In the genomic region with DNA sequence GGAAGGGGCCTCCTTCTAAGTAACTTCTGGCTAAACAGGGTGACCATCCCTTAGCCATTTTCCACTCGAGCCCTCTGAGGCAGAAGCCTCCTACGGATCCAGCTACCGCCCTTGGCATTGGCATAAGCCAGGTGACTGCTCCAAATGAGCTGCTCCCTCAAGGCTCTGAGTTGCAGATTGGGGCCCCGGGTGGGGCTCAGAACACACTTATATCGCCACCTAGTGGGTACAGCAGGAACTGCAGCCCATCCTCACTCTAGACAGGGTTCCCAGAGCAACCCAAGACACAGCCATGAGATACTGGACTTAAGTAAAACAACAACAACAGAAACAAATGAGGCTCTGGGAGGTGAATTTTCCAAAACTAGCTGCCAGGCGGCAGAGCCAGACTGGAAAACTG, we compare ENCODE assay signal across 8 mouse cellular contexts. TPM values are rescaled to one million over a fixed set of nuclear protein-coding genes. Genes with fewer than 3 reads are reported as not detected.
DNase-seq lines count a peak whose midpoint lies in the region; ATAC-seq lines count a peak whose summit lies in the region.

No protein-coding gene starts in this region.

- H3K27me3 ChIP-seq in hindbrain, embryonic 12.5 days: no peaks in the 10 kb centered on the region

- ATAC-seq in hindbrain, embryonic 12.5 days (ENCODE audit: low FRiP score): peak; percentile 80; the same call in 1 of the 2 replicates

- H3K9me3 ChIP-seq in hindbrain, embryonic 12.5 days (replicated peaks): no peaks in the 10 kb centered on the region

- H3K27ac ChIP-seq in hindbrain, embryonic 12.5 days: no peak overlapping the region

- WGBS in hindbrain, embryonic 12.5 days: 1% methylated on average over 6 of the region's 6 CpGs

- no peak overlapping the region for H3K9ac ChIP-seq in hindbrain, embryonic 12.5 days

- H3K4me2 ChIP-seq in hindbrain, embryonic 12.5 days (replicated peaks): no peak overlapping the region

- H3K36me3 ChIP-seq in hindbrain, embryonic 12.5 days: no peaks in the 10 kb centered on the region

- peaks cover 12% of the 10 kb centered on the region for H3K4me1 ChIP-seq in hindbrain, embryonic 12.5 days

- H3K4me3 ChIP-seq in hindbrain, embryonic 12.5 days: no peak overlapping the region

- DNase-seq in MEL-GATA-1-ER (ENCODE audit: extremely low read depth, low read depth): peak; percentile 51
- peak; percentile 84 for DNase-seq in cerebellum, adult 8-10 months
- DNase-seq in frontal cortex, postnatal 10 days (ENCODE audit: low spot score in 2 of 2): peak; percentile 37 to 67
- DNase-seq in layer of hippocampus, postnatal 14 days (ENCODE audit: low spot score in 2 of 2): peak; percentile 76 to 77
- DNase-seq in lung, postnatal 10 days: peak; percentile 85
- peak; percentile 94 for DNase-seq in retina, embryonic 14.5 days (ENCODE audit: low spot score)
- DNase-seq in thymus, postnatal 36 days: peak; percentile 70 to 75

RNA-seq across cellular contexts. Expression of gene Srp9, which starts 15.8 kb away (rescaled TPM):
- 158 and 167 TPM in 2 replicates for polyA plus RNA-seq in hindbrain, embryonic 12.5 days (2016; fragmentation: Nextera tagmentation; extraction: Ambion mirVana)
- total RNA-seq in layer of hippocampus, postnatal 14 days (2021): 10 to 100 TPM; 58.8 to 61.2 TPM

RNA-seq across cellular contexts. Expression of gene Vmn1r1, which starts 23.9 kb away (rescaled TPM):
- not detected in 2 replicates for polyA plus RNA-seq in hindbrain, embryonic 12.5 days (2016; fragmentation: Nextera tagmentation; extraction: Ambion mirVana)
- not detected for total RNA-seq in layer of hippocampus, postnatal 14 days (2021)
